Mouse (Mus musculus) stomach, embryonic 16.5 days (tissue): Measurements from ENCODE around the gene Usp53. TPM values are rescaled to one million over a fixed set of nuclear protein-coding genes. Genes with fewer than 3 reads are reported as not detected.

Experiments
- microRNA-seq: library from miRNA; unstranded; fragments of <30 nt; microRNA quantifications from one replicate; pipeline ENCODE4, GENCODE M21; 2016
- polyA plus RNA-seq: library from polyadenylated mRNA; unstranded; fragments of >200 nt; fragmentation: Nextera tagmentation; extraction: Ambion mirVana; gene quantifications from 2 replicates; pipeline ENCODE4 v1.2.1, GENCODE M21; 2015

Usp53 gene
- polyA plus RNA-seq, 1 experiment from 2014 or later = 17.6 TPM

Small RNA genes lying within 50 kb of the gene (microRNA-seq; reads per million reads assigned to microRNA genes)
- gene Gm22066 = not detected

Other genes with a start within 250 kb of the Usp53 start
- gene Fabp2, start 89.4 kb downstream of the Usp53 start, polyA plus RNA-seq = 140 and 148 TPM in 2 replicates
- gene Gm10959, start 65.2 kb downstream of the Usp53 start, polyA plus RNA-seq = not detected in 2 replicates
- gene 1810037I17Rik, start 60.3 kb downstream of the Usp53 start, polyA plus RNA-seq = 218 and 220 TPM in 2 replicates
- gene Myoz2, start 50.5 kb upstream of the Usp53 start, polyA plus RNA-seq = 3.6 and 21.6 TPM in 2 replicates